Mouse (Mus musculus) stomach, embryonic 16.5 days (tissue): Measurements from ENCODE around the gene Epdr1. TPM values are rescaled to one million over a fixed set of nuclear protein-coding genes. Genes with fewer than 3 reads are reported as not detected.

Source experiments
- ATAC-seq: fragments of 200-750 bp; cut with Nextera tagmentation; 2 replicates; pipeline ENCODE4 v1.8.0; 2017; ENCODE audit warnings: moderate number of reproducible peaks, moderate TSS enrichment; ENCODE audit not compliant: insufficient read depth, low FRiP score
- H3K27ac ChIP-seq: fragments of 300-500 bp; sonication (generic); 2 replicates; pipeline ENCODE4 v1.5.1; 2014; ENCODE audit warnings: low read length
- H3K27me3 ChIP-seq: fragments of 300-500 bp; sonication (generic); 2 replicates; pipeline ENCODE4 v1.6.1; 2014; ENCODE audit warnings: low read length, control low read depth, mixed read lengths; ENCODE audit not compliant: control insufficient read depth, insufficient read depth
- H3K36me3 ChIP-seq: fragments of 300-500 bp; sonication (generic); 2 replicates; pipeline ENCODE4 v1.6.1; 2014; ENCODE audit warnings: low read length; ENCODE audit not compliant: control insufficient read depth, insufficient read depth
- H3K4me1 ChIP-seq: fragments of 300-500 bp; sonication (generic); 2 replicates; pipeline ENCODE4 v1.6.1; 2014; ENCODE audit warnings: low read length, control low read depth, mixed read lengths; ENCODE audit not compliant: control insufficient read depth, insufficient read depth
- H3K4me2 ChIP-seq: fragments of 300-500 bp; sonication (generic); 2 replicates; pipeline ENCODE4 v1.6.1; 2014; ENCODE audit warnings: low read depth, low read length, mixed read lengths
- H3K4me3 ChIP-seq: fragments of 300-500 bp; sonication (generic); replicated peaks from 2 replicates; pipeline ENCODE4 v1.5.1; 2014; ENCODE audit warnings: mild to moderate bottlenecking, low read length
- H3K9ac ChIP-seq: fragments of 300-500 bp; sonication (generic); 2 replicates; pipeline ENCODE4 v1.6.1; 2014; ENCODE audit warnings: low read length
- H3K9me3 ChIP-seq: fragments of 300-500 bp; sonication (generic); replicated peaks from 2 replicates; pipeline ENCODE4 v1.6.1; 2016; ENCODE audit warnings: low read length, control low read depth; ENCODE audit not compliant: control insufficient read depth
- WGBS: fragments of 180-500 bp; shearing (Covaris S2); extraction: QIAGEN DNeasy Blood & Tissue Kit; methylation state at CpG from one replicate; pipeline ENCODE4 v1.1.7; 2014; 5-methylcytosine and 5-hydroxymethylcytosine counted together
- polyA plus RNA-seq: library from polyadenylated mRNA; unstranded; fragments of >200 nt; fragmentation: Nextera tagmentation; extraction: Ambion mirVana; gene quantifications from 2 replicates; pipeline ENCODE4 v1.2.1, GENCODE M21; 2015

Gene Epdr1
- polyA plus RNA-seq, 1 experiment from 2014 or later, result 18.2 TPM

GRCm38 (mm10) chr13:19613426-19613825, 6.3 kb downstream of the Epdr1 start:
- Histone ChIP-seq H3K36me3 (no peaks in the 10 kb centered on the region), H3K4me3 (no peak overlapping the region), H3K27ac (no peak overlapping the region), H3K4me1 (no peaks in the 10 kb centered on the region), H3K4me2 (no peak overlapping the region), H3K9me3 (no peaks in the 10 kb centered on the region), H3K9ac (no peak overlapping the region), H3K27me3 (no peaks in the 10 kb centered on the region)
- no peak for ATAC-seq
- WGBS, result 67% methylated on average over 1 of the region's 1 CpGs

GRCm38 (mm10) chr13:19612963-19613362, 6.8 kb downstream of the Epdr1 start:
- H3K4me1 ChIP-seq, result no peaks in the 10 kb centered on the region
- H3K4me2 ChIP-seq, result no peak overlapping the region
- H3K9ac ChIP-seq, result no peak overlapping the region
- no peak overlapping the region for H3K27ac ChIP-seq
- H3K4me3 ChIP-seq, result no peak overlapping the region
- 79% methylated on average over 3 of the region's 3 CpGs for WGBS
- H3K9me3 ChIP-seq, result no peaks in the 10 kb centered on the region
- no peak for ATAC-seq
- no peaks in the 10 kb centered on the region for H3K36me3 ChIP-seq
- H3K27me3 ChIP-seq, result no peaks in the 10 kb centered on the region

GRCm38 (mm10) chr13:19612348-19612747, 7.4 kb downstream of the Epdr1 start:
- Histone ChIP-seq H3K4me3 (no peak overlapping the region), H3K4me1 (no peaks in the 10 kb centered on the region), H3K9ac (no peak overlapping the region), H3K4me2 (no peak overlapping the region), H3K36me3 (no peaks in the 10 kb centered on the region), H3K27me3 (no peaks in the 10 kb centered on the region), H3K9me3 (no peaks in the 10 kb centered on the region), H3K27ac (no peak overlapping the region)
- no peak for ATAC-seq
- 71% methylated on average over 1 of the region's 1 CpGs for WGBS

GRCm38 (mm10) chr13:19608120-19608519, 11.6 kb downstream of the Epdr1 start:
- H3K4me3 ChIP-seq, result no peak overlapping the region
- ATAC-seq, result no peak

GRCm38 (mm10) chr13:19604916-19605315, 14.8 kb downstream of the Epdr1 start:
- Histone ChIP-seq H3K27ac (no peak overlapping the region), H3K9me3 (no peaks in the 10 kb centered on the region), H3K36me3 (no peaks in the 10 kb centered on the region), H3K4me2 (no peak overlapping the region), H3K4me1 (no peaks in the 10 kb centered on the region), H3K27me3 (no peaks in the 10 kb centered on the region), H3K9ac (no peak overlapping the region), H3K4me3 (no peak overlapping the region)
- no peak for ATAC-seq

More at GRCm38 (mm10) chr13:19608120-19608519, 11.6 kb downstream of the Epdr1 start:
- Histone ChIP-seq H3K27me3 (no peaks in the 10 kb centered on the region), H3K27ac (no peak overlapping the region), H3K4me1 (no peaks in the 10 kb centered on the region), H3K9me3 (no peaks in the 10 kb centered on the region), H3K36me3 (no peaks in the 10 kb centered on the region), H3K9ac (no peak overlapping the region), H3K4me2 (no peak overlapping the region)

GRCm38 (mm10) chr13:19603719-19604118, 16.0 kb downstream of the Epdr1 start:
- H3K4me2 ChIP-seq, result no peak overlapping the region
- H3K9ac ChIP-seq, result no peak overlapping the region
- no peak overlapping the region for H3K4me3 ChIP-seq
- H3K4me1 ChIP-seq, result no peaks in the 10 kb centered on the region
- no peak overlapping the region for H3K27ac ChIP-seq
- 66% methylated on average over 1 of the region's 1 CpGs for WGBS
- ATAC-seq, result no peak
- H3K9me3 ChIP-seq, result no peaks in the 10 kb centered on the region
- no peaks in the 10 kb centered on the region for H3K36me3 ChIP-seq
- H3K27me3 ChIP-seq, result no peaks in the 10 kb centered on the region

GRCm38 (mm10) chr13:19602531-19602930, 17.2 kb downstream of the Epdr1 start:
- WGBS, result 84% methylated on average over 1 of the region's 1 CpGs
- no peaks in the 10 kb centered on the region for H3K36me3 ChIP-seq

GRCm38 (mm10) chr13:19599242-19599641, 20.5 kb downstream of the Epdr1 start:
- no peaks in the 10 kb centered on the region for H3K27me3 ChIP-seq
- ATAC-seq, result no peak
- H3K4me3 ChIP-seq, result no peak overlapping the region
- no peaks in the 10 kb centered on the region for H3K9me3 ChIP-seq
- no peak overlapping the region for H3K27ac ChIP-seq
- no peaks in the 10 kb centered on the region for H3K4me1 ChIP-seq
- no peak overlapping the region for H3K4me2 ChIP-seq
- no peak overlapping the region for H3K9ac ChIP-seq
- WGBS, result 81% methylated on average over 6 of the region's 6 CpGs
- no peaks in the 10 kb centered on the region for H3K36me3 ChIP-seq

More at GRCm38 (mm10) chr13:19602531-19602930, 17.2 kb downstream of the Epdr1 start:
- no peak for ATAC-seq
- no peak overlapping the region for H3K9ac ChIP-seq
- H3K9me3 ChIP-seq, result no peaks in the 10 kb centered on the region
- no peak overlapping the region for H3K4me2 ChIP-seq
- no peak overlapping the region for H3K27ac ChIP-seq
- no peaks in the 10 kb centered on the region for H3K27me3 ChIP-seq
- H3K4me1 ChIP-seq, result no peaks in the 10 kb centered on the region
- no peak overlapping the region for H3K4me3 ChIP-seq

- Histone ChIP-seq H3K9ac (no peak overlapping the region), H3K9me3 (no peaks in the 10 kb centered on the region), H3K4me3 (no peak overlapping the region), H3K27me3 (no peaks in the 10 kb centered on the region), H3K4me1 (no peaks in the 10 kb centered on the region), H3K4me2 (no peak overlapping the region), H3K27ac (no peak overlapping the region), H3K36me3 (no peaks in the 10 kb centered on the region)
- 89% methylated on average over 1 of the region's 1 CpGs for WGBS
- ATAC-seq, result no peak
Measured at GRCm38 (mm10) chr13:19595141-19595540, 24.6 kb downstream of the Epdr1 start.
